Mouse (Mus musculus) thymus, postnatal 0 days (tissue): ENCODE measurements around the gene Dnmt3a. TPM values are rescaled to one million over a fixed set of nuclear protein-coding genes. Genes with fewer than 3 reads are reported as not detected.

Experiments used
- DNase-seq: peaks from one replicate; pipeline ENCODE4 v3.0.0-alpha.2; 2015; ENCODE audit warnings: low spot score
- polyA plus RNA-seq: library from polyadenylated mRNA; unstranded; fragments of >200 nt; fragmentation: Nextera tagmentation; extraction: Ambion mirVana; gene quantifications from 2 replicates; pipeline ENCODE4 v1.2.1, GENCODE M21; 2015

The Dnmt3a gene
- polyA plus RNA-seq = 86.5 and 86.6 TPM in 2 replicates

GRCm38 (mm10) chr12:3805852-3806251 lies at the start of gene Dnmt3a:
Gene Dnmt3a, plus strand, starts transcription at chr12:3806007.
- no peak for DNase-seq

DNA sequence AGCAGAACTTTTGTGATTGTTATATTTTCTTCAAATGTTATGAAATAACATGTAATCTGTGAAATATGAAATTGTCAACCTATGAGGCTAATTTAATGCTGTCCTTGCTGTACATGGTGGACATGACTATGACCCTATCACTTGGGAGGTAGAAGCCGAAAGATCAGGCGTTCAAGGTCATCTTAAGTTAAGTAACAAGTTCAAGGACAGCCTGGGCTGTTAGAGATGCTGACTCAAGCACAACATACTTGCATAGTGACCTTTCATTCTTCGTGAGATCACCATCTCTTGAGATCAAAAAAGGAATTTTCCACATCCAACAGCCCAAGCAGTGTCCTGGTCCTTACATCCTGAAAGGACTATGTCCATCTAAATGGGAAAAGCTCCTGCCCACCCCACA lies 49.6 kb upstream of the Dnmt3a start:
- no peak for DNase-seq

DNA sequence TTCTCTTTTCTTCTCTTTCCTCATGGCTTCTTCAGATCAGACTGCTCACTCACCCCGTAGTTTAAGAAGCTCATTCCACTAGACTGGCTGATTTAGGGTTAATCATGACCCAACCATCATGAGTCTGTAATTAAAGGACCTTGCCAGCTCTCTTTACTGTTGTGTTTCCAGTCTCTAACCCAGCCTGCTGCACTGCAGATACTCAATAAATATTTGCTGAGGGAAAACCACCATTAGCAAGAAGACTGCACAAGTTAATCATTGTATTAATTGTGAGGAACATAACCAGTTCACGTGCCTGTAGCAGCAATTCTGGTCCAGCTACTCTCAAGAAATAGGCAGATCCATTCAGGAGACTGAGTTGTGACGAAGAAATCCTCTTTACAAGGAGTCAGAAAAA lies 47.7 kb upstream of the Dnmt3a start:
- no peak for DNase-seq

- peak; percentile 48 for DNase-seq
Observed at GRCm38 (mm10) chr12:3759419-3759818, 46.4 kb upstream of the Dnmt3a start.

DNA sequence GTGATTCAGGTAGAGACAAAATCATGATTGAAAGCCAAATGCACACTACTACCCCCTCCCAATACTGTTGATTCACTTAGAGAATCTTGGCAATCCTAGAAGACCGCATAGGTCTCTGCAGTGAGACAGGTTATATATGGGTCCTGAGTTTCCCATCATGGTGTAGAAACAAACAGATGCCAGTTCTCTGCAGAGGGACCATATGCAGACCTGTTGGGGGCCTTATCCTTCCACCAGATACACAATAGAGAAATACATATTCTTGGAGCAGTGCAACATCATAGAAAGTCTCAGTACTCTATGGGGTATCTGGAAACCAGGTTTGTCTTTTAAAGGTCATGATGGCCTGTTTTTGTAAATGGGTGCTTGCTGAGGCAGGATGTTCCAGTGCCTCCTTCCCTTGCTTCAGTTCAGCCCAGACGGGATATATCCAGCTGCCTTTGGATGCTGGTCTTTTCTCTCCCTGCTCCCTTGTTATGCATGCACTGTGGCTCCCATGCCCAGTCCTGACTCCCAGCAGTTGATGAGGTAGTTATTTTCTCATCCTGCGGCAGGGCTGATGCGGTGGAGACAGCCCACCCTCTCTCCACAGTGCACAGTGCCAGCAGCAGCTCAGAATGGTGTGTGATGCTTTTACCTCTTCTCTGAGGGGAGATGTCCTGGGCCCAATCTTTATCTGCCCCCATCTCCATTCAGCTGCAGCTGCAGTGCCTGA lies 44.8 kb upstream of the Dnmt3a start:
- DNase-seq = no peak

GRCm38 (mm10) chr12:3761591-3762295 lies 44.1 kb upstream of the Dnmt3a start:
- DNase-seq = no peak

- no peak for DNase-seq
Observed at GRCm38 (mm10) chr12:3764191-3764804, 41.5 kb upstream of the Dnmt3a start.

DNA sequence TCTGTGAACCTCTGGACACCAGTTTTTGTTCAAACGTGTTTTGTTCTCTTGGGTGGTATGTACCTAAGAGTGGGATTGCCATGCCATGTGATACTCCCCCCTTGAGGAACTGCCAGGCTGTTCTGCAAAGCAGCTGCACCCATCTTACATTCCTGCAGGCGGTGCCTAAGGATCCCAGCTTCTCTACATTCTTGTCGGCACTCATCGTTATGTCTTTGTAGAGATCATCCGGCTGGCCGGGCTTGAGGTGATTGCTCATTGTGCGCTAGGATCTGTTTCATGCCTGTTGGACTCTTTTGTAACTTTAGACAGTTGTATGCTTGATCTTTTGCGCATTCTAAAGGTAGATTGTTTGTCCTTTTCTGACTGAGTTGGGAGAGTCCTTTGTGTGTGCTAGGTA lies 38.4 kb upstream of the Dnmt3a start:
- DNase-seq = no peak

- no peak for DNase-seq
Observed at GRCm38 (mm10) chr12:3768391-3768790, 37.4 kb upstream of the Dnmt3a start.

DNA sequence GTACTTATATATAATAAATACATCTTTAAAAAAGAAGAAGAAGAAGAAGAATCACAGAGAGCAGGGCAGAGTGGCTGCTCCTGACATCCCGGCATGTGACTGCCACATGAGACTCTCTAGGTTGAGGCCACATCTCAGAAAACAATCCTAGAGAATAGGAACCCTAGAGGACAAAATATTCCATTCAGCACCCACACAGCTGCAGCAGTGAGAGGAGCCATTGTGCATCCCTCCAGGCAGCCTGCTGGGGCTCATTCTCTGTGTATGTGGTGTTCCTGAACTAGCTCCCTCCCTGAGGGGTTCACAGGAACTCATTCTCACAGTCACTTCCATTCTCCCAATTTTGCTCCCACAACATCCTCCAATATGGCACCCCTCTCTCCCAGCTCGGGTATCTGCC lies 35.3 kb upstream of the Dnmt3a start:
- DNase-seq = no peak

DNA sequence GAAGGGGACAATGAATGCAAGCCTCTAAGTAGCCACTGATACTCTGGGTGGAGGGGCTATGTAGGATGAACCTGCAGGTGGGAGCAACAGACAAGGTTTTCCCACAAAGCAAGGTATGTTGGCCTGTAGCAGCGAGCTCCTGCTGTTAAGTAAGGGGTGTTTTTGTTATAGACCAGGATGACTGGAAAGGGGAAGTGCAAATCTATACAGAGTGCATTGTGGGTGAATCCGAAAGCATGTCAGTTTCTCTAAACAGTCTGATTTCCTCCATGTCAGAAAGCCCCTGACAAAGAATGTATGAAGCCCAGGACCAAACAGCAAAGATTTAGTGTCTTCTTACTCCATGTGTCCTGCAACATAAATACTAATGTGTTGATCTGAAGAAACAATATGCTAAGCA lies 34.7 kb upstream of the Dnmt3a start:
- no peak for DNase-seq

DNA sequence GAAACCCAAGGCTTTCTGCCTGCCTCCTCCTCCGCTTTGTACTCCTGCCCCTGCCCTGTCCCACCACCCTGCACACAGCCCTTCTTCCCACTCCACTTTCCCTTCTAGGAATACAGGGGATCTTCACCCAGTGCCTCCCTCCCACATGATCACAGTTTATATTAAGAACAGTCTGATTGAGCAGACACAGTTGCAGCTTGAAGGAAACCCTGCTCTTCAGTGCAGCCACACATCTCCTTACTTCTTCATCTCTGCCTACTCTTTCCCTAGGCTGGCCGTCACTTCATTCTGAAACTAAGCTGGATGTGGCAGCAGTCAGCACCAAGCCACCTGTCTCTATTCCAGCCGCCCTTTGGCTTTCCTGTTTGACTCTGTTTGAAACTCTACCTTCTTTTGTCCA lies 32.2 kb upstream of the Dnmt3a start:
- DNase-seq = no peak

GRCm38 (mm10) chr12:3776015-3776414 lies 29.8 kb upstream of the Dnmt3a start:
- DNase-seq = no peak

GRCm38 (mm10) chr12:3777682-3778081 lies 28.1 kb upstream of the Dnmt3a start:
- DNase-seq = no peak

DNA sequence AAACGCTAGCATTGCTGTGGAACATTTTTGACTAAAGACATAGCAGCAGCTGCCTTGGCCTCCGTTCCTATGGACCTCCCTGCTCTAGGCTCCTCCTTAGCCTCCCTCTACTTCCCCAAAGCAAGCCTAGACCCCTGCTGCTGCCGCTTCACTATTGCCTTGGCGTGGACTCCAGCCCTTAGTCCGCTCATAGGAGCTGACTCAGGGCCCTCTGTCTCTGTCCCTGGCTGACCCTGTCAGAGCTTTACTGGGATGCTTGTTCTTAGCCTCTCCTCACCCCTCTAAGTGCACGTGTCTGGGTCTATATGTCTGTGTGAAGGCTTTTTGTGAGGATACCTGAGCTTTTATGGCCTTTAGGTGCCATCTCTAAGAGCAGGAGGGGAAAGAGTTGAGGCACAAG lies 27.5 kb upstream of the Dnmt3a start:
- no peak for DNase-seq

GRCm38 (mm10) chr12:3779639-3780038 lies 26.2 kb upstream of the Dnmt3a start:
- no peak for DNase-seq

DNA sequence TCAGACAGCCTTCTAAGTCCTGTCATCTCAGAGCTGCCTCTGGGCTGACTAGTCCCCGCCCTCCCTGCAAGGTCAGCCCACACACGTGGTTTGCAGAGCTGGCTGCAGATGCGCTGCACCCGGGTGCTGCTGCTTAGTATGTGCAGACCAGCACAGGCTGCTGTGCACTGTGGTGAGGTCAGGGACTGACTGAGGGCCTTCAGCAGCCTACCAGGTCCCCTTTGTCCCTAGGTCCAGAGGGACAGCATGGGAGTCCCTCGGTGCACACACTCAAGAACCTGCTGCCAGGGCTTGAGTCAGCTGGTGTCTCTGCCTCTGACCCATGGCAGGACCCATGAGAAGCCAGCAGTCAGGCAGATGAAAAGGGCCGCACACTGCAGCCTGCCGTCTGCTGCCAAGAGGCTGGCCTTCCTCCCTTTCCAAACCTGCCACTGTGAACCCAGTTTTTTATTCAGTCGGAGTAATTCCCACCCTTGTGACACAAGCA lies 25.4 kb upstream of the Dnmt3a start:
- peak; percentile 63 for DNase-seq

- no peak for DNase-seq
Observed at GRCm38 (mm10) chr12:3780931-3781471, 24.8 kb upstream of the Dnmt3a start.

- DNase-seq = peak; percentile 87
Observed at GRCm38 (mm10) chr12:3781482-3781881, 24.3 kb upstream of the Dnmt3a start.

DNA sequence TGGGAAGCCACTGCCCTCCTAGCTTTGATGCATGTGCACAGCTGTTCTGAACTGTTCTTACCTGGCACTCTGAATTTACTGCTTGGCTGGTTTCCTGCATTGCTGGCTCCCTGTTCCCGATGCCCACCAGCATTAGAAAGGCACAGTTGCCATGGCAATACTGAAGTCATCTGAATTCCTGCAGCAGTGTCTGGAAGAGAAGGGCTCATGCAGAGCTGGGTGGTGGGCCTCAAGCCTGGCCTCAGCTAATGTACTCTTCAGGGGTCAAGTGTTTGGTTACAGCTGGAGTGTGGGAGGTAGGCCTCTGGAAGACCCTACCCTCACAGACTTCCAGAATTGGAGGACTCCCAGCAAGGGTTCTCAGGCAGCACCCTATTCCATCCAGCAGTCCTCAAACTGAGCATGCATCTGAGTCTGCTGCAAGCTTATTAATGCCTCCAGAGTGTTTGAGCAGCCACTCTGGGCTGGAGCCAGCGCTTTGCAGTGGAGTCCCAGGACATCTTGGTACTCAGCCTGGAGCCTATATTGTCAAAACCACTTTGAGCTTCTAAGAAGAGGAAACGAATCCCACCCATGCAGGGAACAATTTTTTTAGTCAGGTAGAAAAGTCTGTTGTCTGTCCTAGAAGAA lies 22.5 kb upstream of the Dnmt3a start:
- DNase-seq = no peak

- no peak for DNase-seq
Observed at GRCm38 (mm10) chr12:3784258-3784657, 21.5 kb upstream of the Dnmt3a start.

- DNase-seq = no peak
Observed at GRCm38 (mm10) chr12:3784729-3785128, 21.1 kb upstream of the Dnmt3a start.
